ENCODE assay signal across 8 mouse cellular contexts in genomic region chr10:61146807-61147156, GRCm38 (mm10). TPM values are rescaled to one million over a fixed set of nuclear protein-coding genes. Genes with fewer than 3 reads are reported as not detected.
DNase-seq lines count a peak whose midpoint lies in the region; ATAC-seq lines count a peak whose summit lies in the region.

No protein-coding gene starts in this region.

- H3K36me3 ChIP-seq in embryonic facial prominence, embryonic 12.5 days: no peaks in the 10 kb centered on the region
- no peaks in the 10 kb centered on the region for H3K36me3 ChIP-seq in lung, embryonic 15.5 days

- no peaks in the 10 kb centered on the region for H3K9me3 ChIP-seq in embryonic facial prominence, embryonic 12.5 days
- H3K9me3 ChIP-seq in lung, embryonic 15.5 days: no peaks in the 10 kb centered on the region

- H3K9ac ChIP-seq in embryonic facial prominence, embryonic 12.5 days: peak overlapping the region; percentile 96
- peak overlapping the region; percentile 83 for H3K9ac ChIP-seq in lung, embryonic 15.5 days

- no peaks in the 10 kb centered on the region for H3K27me3 ChIP-seq in embryonic facial prominence, embryonic 12.5 days
- H3K27me3 ChIP-seq in lung, embryonic 15.5 days: no peaks in the 10 kb centered on the region

- peak overlapping the region; percentile 82 for H3K4me2 ChIP-seq in embryonic facial prominence, embryonic 12.5 days (replicated peaks)
- peak overlapping the region; percentile 96 for H3K4me2 ChIP-seq in lung, embryonic 15.5 days

- intact Hi-C loops in gastrocnemius, postnatal 14 days (cut with DNase I; ENCODE audit: low total_unique reads): no loop called here
- intact Hi-C loops in gastrocnemius, postnatal 36 days (cut with DNase I): no loop called here

- WGBS in embryonic facial prominence, embryonic 12.5 days: 0% methylated on average over 14 of the region's 14 CpGs
- under 1% methylated on average over 12 of the region's 14 CpGs for WGBS in lung, embryonic 15.5 days

- peak; percentile 34 for DNase-seq in gastrocnemius, postnatal 14 days
- DNase-seq in gastrocnemius, postnatal 36 days: no peak
- DNase-seq in heart, postnatal 4 days: peak; percentile 38
- peak; percentile 28 to 44 for DNase-seq in right cerebral cortex, postnatal 10 days (ENCODE audit: low spot score in 2 of 2)
- no peak for DNase-seq in urinary bladder, postnatal 4 days (ENCODE audit: low spot score in 2 of 2)

- H3K27ac ChIP-seq in embryonic facial prominence, embryonic 12.5 days: peak overlapping the region; percentile 98
- peak overlapping the region; percentile 96 for H3K27ac ChIP-seq in lung, embryonic 15.5 days

- peak; percentile 4 for ATAC-seq in CD4-positive, CD25-positive, alpha-beta regulatory T cell, adult 4 months
- no peak; the same call in 1 of the 2 replicates for ATAC-seq in embryonic facial prominence, embryonic 12.5 days (ENCODE audit: insufficient number of reproducible peaks, insufficient read depth, low FRiP score, low TSS enrichment)
- ATAC-seq in lung, embryonic 15.5 days (ENCODE audit: borderline replicate concordance, extremely low read depth, low FRiP score, low TSS enrichment): peak; percentile 50

- peak overlapping the region; percentile 77 for H3K4me3 ChIP-seq in embryonic facial prominence, embryonic 12.5 days
- H3K4me3 ChIP-seq in lung, embryonic 15.5 days: peak overlapping the region; percentile 84

- peaks cover 5% of the 10 kb centered on the region for H3K4me1 ChIP-seq in embryonic facial prominence, embryonic 12.5 days
- peaks cover 6% of the 10 kb centered on the region for H3K4me1 ChIP-seq in lung, embryonic 15.5 days

RNA-seq across cellular contexts. Expression of gene Sgpl1, which starts 0.7 kb away (rescaled TPM):
- 10 to 100 TPM; 11.3 to 14.6 TPM for total RNA-seq in gastrocnemius, postnatal 14 days (2021)
- 1 to 10 TPM; 5.7 to 6.7 TPM for total RNA-seq in gastrocnemius, postnatal 36 days (2021)
- 10 to 100 TPM; 24.5 to 29.9 TPM for polyA plus RNA-seq in CD4-positive, CD25-positive, alpha-beta regulatory T cell, adult 4 months (2017; shearing (Covaris generic))
- 91.5 and 92.5 TPM in 2 replicates for polyA plus RNA-seq in embryonic facial prominence, embryonic 12.5 days (2016; fragmentation: Nextera tagmentation; extraction: Ambion mirVana)
- 10 to 100 TPM; 26.2 to 29.3 TPM for total RNA-seq in heart, postnatal 4 days (2021)
- polyA plus RNA-seq in lung, embryonic 15.5 days (2015; fragmentation: Nextera tagmentation; extraction: Ambion mirVana): 59.6 and 62.7 TPM in 2 replicates

RNA-seq across cellular contexts. Expression of gene Tbata, which starts 25.0 kb away (rescaled TPM):
- total RNA-seq in gastrocnemius, postnatal 14 days (2021): not detected
- total RNA-seq in gastrocnemius, postnatal 36 days (2021): 1 to 10 TPM in 1 of 2 experiments, not detected in 1; 1.7 TPM
- not detected for polyA plus RNA-seq in CD4-positive, CD25-positive, alpha-beta regulatory T cell, adult 4 months (2017; shearing (Covaris generic))
- polyA plus RNA-seq in embryonic facial prominence, embryonic 12.5 days (2016; fragmentation: Nextera tagmentation; extraction: Ambion mirVana): not detected in 2 replicates
- total RNA-seq in heart, postnatal 4 days (2021): not detected
- 5.7 and 17.0 TPM in 2 replicates for polyA plus RNA-seq in lung, embryonic 15.5 days (2015; fragmentation: Nextera tagmentation; extraction: Ambion mirVana)

RNA-seq across cellular contexts. Expression of gene Pcbd1, which starts 57.7 kb away (rescaled TPM):
- 1 to 10 TPM; 1.3 to 2.6 TPM for total RNA-seq in gastrocnemius, postnatal 14 days (2021)
- under 1 TPM; 0.79 to 0.82 TPM for total RNA-seq in gastrocnemius, postnatal 36 days (2021)
- polyA plus RNA-seq in CD4-positive, CD25-positive, alpha-beta regulatory T cell, adult 4 months (2017; shearing (Covaris generic)): under 1 TPM in 1 of 2 experiments, not detected in 1; 0.90 TPM
- polyA plus RNA-seq in embryonic facial prominence, embryonic 12.5 days (2016; fragmentation: Nextera tagmentation; extraction: Ambion mirVana): 11.8 and 12.8 TPM in 2 replicates
- total RNA-seq in heart, postnatal 4 days (2021): 10 to 100 TPM; 20.8 to 21.8 TPM
- polyA plus RNA-seq in lung, embryonic 15.5 days (2015; fragmentation: Nextera tagmentation; extraction: Ambion mirVana): 70.4 and 73.5 TPM in 2 replicates

Comparison
In these comparisons a context has a peak if more than half of its experiments do, and no peak if none do; other contexts are left out.
1. DNase-seq: peak in gastrocnemius, postnatal 14 days (single experiment), heart, postnatal 4 days (single experiment) and right cerebral cortex, postnatal 10 days (2 of 2); none in gastrocnemius, postnatal 36 days (0 of 2) and urinary bladder, postnatal 4 days (0 of 2).
2. RNA of gene Pcbd1, which starts 57.7 kb away (total RNA-seq): 20.8 to 21.8 TPM in heart, postnatal 4 days; 1.3 to 2.6 TPM in gastrocnemius, postnatal 14 days and 0.79 to 0.82 TPM in gastrocnemius, postnatal 36 days; every median in the first group is over 4 times any median in the second.